ENCODE assay signal across 21 mouse cellular contexts in genomic region chr11:53954653-53955052, GRCm38 (mm10). TPM values are rescaled to one million over a fixed set of nuclear protein-coding genes. Genes with fewer than 3 reads are reported as not detected.
A peak's percentile ranks its signal among the peaks of the same experiment; 100 is the strongest.
DNase-seq lines count a peak whose midpoint lies in the region; ATAC-seq and TF ChIP-seq lines count a peak whose summit lies in the region.
"Had no signal": no experiment of that assay in that cellular context is flagged by ENCODE, and none has a peak within 500 bp of the region (broad histone marks: within the 10 kb centered on the region; RNA-seq: fewer than 3 reads in every experiment).

No protein-coding gene starts in this region.

- ATAC-seq in heart, embryonic 15.5 days (replicated peaks; ENCODE audit: insufficient number of reproducible peaks, insufficient read depth, low FRiP score, low read depth): peak; percentile 69; the same call in 1 of the 2 replicates
- ATAC-seq in heart, embryonic 11.5 days (replicated peaks; ENCODE audit: insufficient number of reproducible peaks, low FRiP score, low TSS enrichment): no peak
- ATAC-seq in heart, embryonic 16.5 days (replicated peaks; ENCODE audit: extremely low read depth, insufficient read depth, low FRiP score): peak; percentile 73
- no peak for ATAC-seq in heart, postnatal 0 days (ENCODE audit: insufficient read depth, low read depth)
- ATAC-seq: activated CD4-positive, CD25-positive, alpha-beta regulatory T cell, adult 4 months; CD4-positive, CD25-positive, alpha-beta regulatory T cell, adult 4 months; Patski had no signal

- no peaks in the 10 kb centered on the region for H3K27me3 ChIP-seq in heart, embryonic 15.5 days
- no peaks in the 10 kb centered on the region for H3K27me3 ChIP-seq in heart, embryonic 11.5 days (ENCODE audit: control insufficient read depth, insufficient read depth, low read length)
- H3K27me3 ChIP-seq in heart, embryonic 16.5 days (ENCODE audit: control insufficient read depth, insufficient read depth, low read length): no peaks in the 10 kb centered on the region
- no peaks in the 10 kb centered on the region for H3K27me3 ChIP-seq in heart, postnatal 0 days (ENCODE audit: control insufficient read depth, insufficient read depth, low read length)
- H3K27me3 ChIP-seq: CH12.LX, Patski had no signal

- peak overlapping the region; percentile 57 for H3K27ac ChIP-seq in heart, embryonic 15.5 days
- no peak overlapping the region for H3K27ac ChIP-seq in heart, embryonic 11.5 days (ENCODE audit: low read depth, low read length)
- no peak overlapping the region for H3K27ac ChIP-seq in heart, embryonic 16.5 days (ENCODE audit: low read length)
- H3K27ac ChIP-seq in heart, postnatal 0 days (ENCODE audit: low read depth): 0 out of 2 replicates have a peak overlapping the region, but pooled peaks have one; percentile 4

- H3K9me3 ChIP-seq in heart, embryonic 15.5 days (replicated peaks): no peaks in the 10 kb centered on the region
- no peaks in the 10 kb centered on the region for H3K9me3 ChIP-seq in heart, embryonic 11.5 days (replicated peaks; ENCODE audit: control insufficient read depth, low read length)
- H3K9me3 ChIP-seq in heart, embryonic 16.5 days (replicated peaks; ENCODE audit: control insufficient read depth, low read length): no peaks in the 10 kb centered on the region
- no peaks in the 10 kb centered on the region for H3K9me3 ChIP-seq in heart, postnatal 0 days (replicated peaks; ENCODE audit: control insufficient read depth, low read length)
- H3K9me3 ChIP-seq: G1E had no signal

- H3K4me2 ChIP-seq in heart, embryonic 15.5 days: no peak overlapping the region
- no peak overlapping the region for H3K4me2 ChIP-seq in heart, embryonic 11.5 days
- H3K4me2 ChIP-seq in heart, embryonic 16.5 days (ENCODE audit: low read depth, low read length): no peak overlapping the region
- H3K4me2 ChIP-seq in heart, postnatal 0 days (ENCODE audit: low read depth, low read length): no peak overlapping the region

- TF ChIP-seq CTCF in heart, postnatal 0 days (IDR thresholded peaks at IDR 0.05; ENCODE audit: low read depth): no peak

- H3K4me1 ChIP-seq in heart, embryonic 15.5 days (replicated peaks): peaks cover 5% of the 10 kb centered on the region; the same call in 1 of the 2 replicates
- no peaks in the 10 kb centered on the region for H3K4me1 ChIP-seq in heart, embryonic 11.5 days (ENCODE audit: control insufficient read depth, insufficient read depth, low read length)
- peaks cover 2% of the 10 kb centered on the region; the same call in 1 of the 2 replicates for H3K4me1 ChIP-seq in heart, embryonic 16.5 days (ENCODE audit: control insufficient read depth, insufficient read depth, low read length)
- H3K4me1 ChIP-seq in heart, postnatal 0 days (ENCODE audit: control insufficient read depth, insufficient read depth): no peaks in the 10 kb centered on the region

- intact Hi-C loops in heart, postnatal 36 days (cut with DNase I): no loop called here
- intact Hi-C loops in heart, postnatal 14 days (cut with DNase I): no loop called here

- DNase-seq in heart, postnatal 36 days: no peak
- DNase-seq in heart, postnatal 0 days (ENCODE audit: low spot score): no peak
- DNase-seq in heart, postnatal 14 days: no peak
- DNase-seq: adrenal gland, adult 2 months; adrenal gland, adult 8-10 months; adrenal gland, postnatal 10 days; adrenal gland, postnatal 14 days; adrenal gland, postnatal 25 days; adrenal gland, postnatal 36 days; B cell, adult 2 months; cerebellum, adult 11 months; cerebellum, adult 11-12 months; cerebellum, adult 18-20 months had no signal

- TF ChIP-seq EP300 in heart, postnatal 0 days (IDR thresholded peaks at IDR 0.05; ENCODE audit: low read depth): no peak

- no peak overlapping the region for H3K4me3 ChIP-seq in heart, embryonic 15.5 days
- no peak overlapping the region for H3K4me3 ChIP-seq in heart, embryonic 11.5 days (ENCODE audit: low read depth, low read length)
- no peak overlapping the region for H3K4me3 ChIP-seq in heart, embryonic 16.5 days (ENCODE audit: low read length)
- no peak overlapping the region for H3K4me3 ChIP-seq in heart, postnatal 0 days (ENCODE audit: low read depth, low read length)

- 39% methylated on average over 3 of the region's 3 CpGs for WGBS in heart, embryonic 15.5 days
- 42% methylated on average over 3 of the region's 3 CpGs for WGBS in heart, embryonic 11.5 days (ENCODE audit: insufficient replicate concordance)
- WGBS in heart, embryonic 16.5 days: 42% methylated on average over 3 of the region's 3 CpGs
- WGBS in heart, postnatal 0 days: 39% methylated on average over 3 of the region's 3 CpGs

- no peaks in the 10 kb centered on the region for H3K36me3 ChIP-seq in heart, embryonic 15.5 days
- H3K36me3 ChIP-seq in heart, embryonic 11.5 days (ENCODE audit: control insufficient read depth, insufficient read depth, low read length): no peaks in the 10 kb centered on the region
- no peaks in the 10 kb centered on the region for H3K36me3 ChIP-seq in heart, embryonic 16.5 days (ENCODE audit: control insufficient read depth, insufficient read depth)
- no peaks in the 10 kb centered on the region for H3K36me3 ChIP-seq in heart, postnatal 0 days (replicated peaks; ENCODE audit: control insufficient read depth, insufficient read depth, low read length)
- H3K36me3 ChIP-seq: G1E had no signal

- H3K9ac ChIP-seq in heart, embryonic 15.5 days: no peak overlapping the region
- no peak overlapping the region for H3K9ac ChIP-seq in heart, embryonic 11.5 days (ENCODE audit: low read depth, low read length)
- H3K9ac ChIP-seq in heart, embryonic 16.5 days (ENCODE audit: low read length): no peak overlapping the region
- H3K9ac ChIP-seq in heart, postnatal 0 days (replicated peaks; ENCODE audit: low read depth, low read length): no peak overlapping the region

RNA-seq across cellular contexts. Expression of gene Slc22a21, which starts 25.5 kb away (rescaled TPM):
- polyA plus RNA-seq in heart, embryonic 15.5 days (2015; fragmentation: Nextera tagmentation; extraction: Ambion mirVana): 1.8 and 2.6 TPM in 2 replicates
- polyA plus RNA-seq in heart, embryonic 11.5 days (2014; fragmentation: Nextera tagmentation; extraction: Ambion mirVana): 1.9 and 2.0 TPM in 2 replicates
- polyA plus RNA-seq in heart, embryonic 16.5 days (2015; fragmentation: Nextera tagmentation; extraction: Ambion mirVana): 2.0 and 2.5 TPM in 2 replicates
- 1 to 10 TPM; 1.9 to 2.6 TPM for total RNA-seq in heart, postnatal 36 days (2021)
- 1.9 and 3.2 TPM in 2 replicates for total RNA-seq in heart, postnatal 0 days (2014; rRNA removed; ENCODE audit: low replicate concordance)
- polyA plus RNA-seq in heart, postnatal 0 days (2015; fragmentation: Nextera tagmentation; extraction: Ambion mirVana): 0.89 and 1.5 TPM in 2 replicates
- 1 to 10 TPM; 1.7 to 2.5 TPM for total RNA-seq in heart, postnatal 14 days (2021)
- total RNA-seq: CH12.LX, G1E had no signal
- polyA plus RNA-seq: G1E had no signal

Comparison
In these comparisons a context has a peak if more than half of its experiments do, and no peak if none do; other contexts are left out.
1. ATAC-seq: peak in heart, embryonic 15.5 days (single experiment) and heart, embryonic 16.5 days (single experiment); none in heart, embryonic 11.5 days (single experiment) and heart, postnatal 0 days (single experiment).
2. H3K27ac ChIP-seq: peak in heart, embryonic 15.5 days (single experiment) and heart, postnatal 0 days (single experiment); none in heart, embryonic 11.5 days (single experiment) and heart, embryonic 16.5 days (single experiment).